ENCODE assay signal across 8 mouse cellular contexts in genomic region chr3:135328560-135328959, GRCm38 (mm10). TPM values are rescaled to one million over a fixed set of nuclear protein-coding genes. Genes with fewer than 3 reads are reported as not detected.
DNase-seq lines count a peak whose midpoint lies in the region; ATAC-seq and TF ChIP-seq lines count a peak whose summit lies in the region.

No protein-coding gene starts in this region.

- no peaks in the 10 kb centered on the region for H3K27me3 ChIP-seq in hindbrain, embryonic 11.5 days (ENCODE audit: control insufficient read depth, insufficient read depth, low read length)
- H3K27me3 ChIP-seq in hindbrain, embryonic 12.5 days: no peaks in the 10 kb centered on the region
- no peaks in the 10 kb centered on the region for H3K27me3 ChIP-seq in midbrain, postnatal 0 days (ENCODE audit: insufficient read depth, low read length)

- H3K9me3 ChIP-seq in hindbrain, embryonic 11.5 days (ENCODE audit: control insufficient read depth, low read length): no peaks in the 10 kb centered on the region
- no peaks in the 10 kb centered on the region for H3K9me3 ChIP-seq in hindbrain, embryonic 12.5 days (replicated peaks)
- no peaks in the 10 kb centered on the region for H3K9me3 ChIP-seq in midbrain, postnatal 0 days (ENCODE audit: low read length)

- ATAC-seq in hindbrain, embryonic 11.5 days (ENCODE audit: low FRiP score): no peak
- no peak for ATAC-seq in hindbrain, embryonic 12.5 days (ENCODE audit: low FRiP score)
- peak; percentile 94 for ATAC-seq in common myeloid progenitor, adult 5-6 weeks (replicated peaks; ENCODE audit: low read depth, poor library complexity, severe bottlenecking)
- no peak for ATAC-seq in midbrain, postnatal 0 days (ENCODE audit: low FRiP score)

- DNase-seq in hindbrain, embryonic 11.5 days (ENCODE audit: low spot score): peak; percentile 71
- peak; percentile 81 for DNase-seq in A20 (ENCODE audit: low read depth, low spot score)
- DNase-seq in NIH3T3 (ENCODE audit: low read depth): peak; percentile 72
- peak; percentile 64 for DNase-seq in kidney, postnatal 14 days
- peak; percentile 20 for DNase-seq in midbrain, postnatal 0 days (ENCODE audit: low spot score)
- peak; percentile 83 for DNase-seq in thymus, postnatal 25 days

- no peak overlapping the region for H3K27ac ChIP-seq in hindbrain, embryonic 11.5 days (ENCODE audit: low read depth, low read length)
- no peak overlapping the region for H3K27ac ChIP-seq in hindbrain, embryonic 12.5 days
- no peak overlapping the region for H3K27ac ChIP-seq in midbrain, postnatal 0 days (ENCODE audit: low read depth, low read length)

- H3K36me3 ChIP-seq in hindbrain, embryonic 11.5 days (ENCODE audit: control insufficient read depth, insufficient read depth, low read length): no peaks in the 10 kb centered on the region
- no peaks in the 10 kb centered on the region for H3K36me3 ChIP-seq in hindbrain, embryonic 12.5 days
- no peaks in the 10 kb centered on the region for H3K36me3 ChIP-seq in midbrain, postnatal 0 days (ENCODE audit: insufficient read depth, low read length)

- H3K9ac ChIP-seq in hindbrain, embryonic 11.5 days (ENCODE audit: low read depth, low read length): no peak overlapping the region
- no peak overlapping the region for H3K9ac ChIP-seq in hindbrain, embryonic 12.5 days
- no peak overlapping the region for H3K9ac ChIP-seq in midbrain, postnatal 0 days (replicated peaks; ENCODE audit: low read length, poor library complexity, severe bottlenecking)

- no peak overlapping the region for H3K4me2 ChIP-seq in hindbrain, embryonic 11.5 days (replicated peaks; ENCODE audit: low read depth, low read length)
- H3K4me2 ChIP-seq in hindbrain, embryonic 12.5 days (replicated peaks): no peak overlapping the region
- no peak overlapping the region for H3K4me2 ChIP-seq in midbrain, postnatal 0 days (ENCODE audit: low read depth, low read length, poor library complexity, severe bottlenecking)

- no peak overlapping the region for H3K4me3 ChIP-seq in hindbrain, embryonic 11.5 days (ENCODE audit: low read depth, low read length)
- H3K4me3 ChIP-seq in hindbrain, embryonic 12.5 days: no peak overlapping the region
- no peak overlapping the region for H3K4me3 ChIP-seq in midbrain, postnatal 0 days (ENCODE audit: low read depth, low read length)

- peak; percentile 62 for TF ChIP-seq CTCF in midbrain, postnatal 0 days (IDR thresholded peaks at IDR 0.05)

- no peaks in the 10 kb centered on the region; the same call in 1 of the 2 replicates for H3K4me1 ChIP-seq in hindbrain, embryonic 11.5 days (replicated peaks; ENCODE audit: control insufficient read depth, insufficient read depth, low read length)
- peaks cover 4% of the 10 kb centered on the region; the same call in 1 of the 2 replicates for H3K4me1 ChIP-seq in hindbrain, embryonic 12.5 days
- no peaks in the 10 kb centered on the region for H3K4me1 ChIP-seq in midbrain, postnatal 0 days (ENCODE audit: insufficient read depth, low read length)

- WGBS in hindbrain, embryonic 11.5 days: 40% methylated on average over 3 of the region's 3 CpGs
- WGBS in hindbrain, embryonic 12.5 days: 45% methylated on average over 3 of the region's 3 CpGs
- 50% methylated on average over 3 of the region's 3 CpGs for WGBS in midbrain, postnatal 0 days

RNA-seq across cellular contexts. Expression of gene Slc9b1, which starts 19.3 kb away (rescaled TPM):
- polyA plus RNA-seq in hindbrain, embryonic 11.5 days (2014; fragmentation: Nextera tagmentation; extraction: Ambion mirVana): not detected in 2 replicates
- not detected in 2 replicates for polyA plus RNA-seq in hindbrain, embryonic 12.5 days (2016; fragmentation: Nextera tagmentation; extraction: Ambion mirVana)
- not detected in 2 replicates for total RNA-seq in common myeloid progenitor, adult 5-6 weeks (2017)
- total RNA-seq in midbrain, postnatal 0 days (2014; rRNA removed): not detected in 2 replicates
- not detected in 2 replicates for polyA plus RNA-seq in midbrain, postnatal 0 days (2015; fragmentation: Nextera tagmentation; extraction: Ambion mirVana)

RNA-seq across cellular contexts. Expression of gene Slc9b2, which starts 21.1 kb away (rescaled TPM):
- polyA plus RNA-seq in hindbrain, embryonic 11.5 days (2014; fragmentation: Nextera tagmentation; extraction: Ambion mirVana): 1.1 and 1.9 TPM in 2 replicates
- polyA plus RNA-seq in hindbrain, embryonic 12.5 days (2016; fragmentation: Nextera tagmentation; extraction: Ambion mirVana): 1.3 and 1.9 TPM in 2 replicates
- 0.41 TPM in 1 of 2 replicates, not detected in the other for total RNA-seq in common myeloid progenitor, adult 5-6 weeks (2017)
- 1.8 and 2.1 TPM in 2 replicates for total RNA-seq in midbrain, postnatal 0 days (2014; rRNA removed)
- polyA plus RNA-seq in midbrain, postnatal 0 days (2015; fragmentation: Nextera tagmentation; extraction: Ambion mirVana): 2.6 and 2.8 TPM in 2 replicates

RNA-seq across cellular contexts. Expression of gene Bdh2, which starts 47.5 kb away (rescaled TPM):
- polyA plus RNA-seq in hindbrain, embryonic 11.5 days (2014; fragmentation: Nextera tagmentation; extraction: Ambion mirVana): 5.1 and 5.2 TPM in 2 replicates
- polyA plus RNA-seq in hindbrain, embryonic 12.5 days (2016; fragmentation: Nextera tagmentation; extraction: Ambion mirVana): 5.6 and 7.2 TPM in 2 replicates
- 1.4 TPM in 1 of 2 replicates, not detected in the other for total RNA-seq in common myeloid progenitor, adult 5-6 weeks (2017)
- total RNA-seq in midbrain, postnatal 0 days (2014; rRNA removed): 2.0 and 2.9 TPM in 2 replicates
- polyA plus RNA-seq in midbrain, postnatal 0 days (2015; fragmentation: Nextera tagmentation; extraction: Ambion mirVana): 6.4 TPM in 2 replicates

Comparison
In these comparisons a context has a peak if more than half of its experiments do, and no peak if none do; other contexts are left out.
1. DNase-seq: peak in every context shown above with its lines; median percentile 83 in thymus, postnatal 25 days; 81 in A20; 72 in NIH3T3; 71 in hindbrain, embryonic 11.5 days; 64 in kidney, postnatal 14 days; 20 in midbrain, postnatal 0 days.